In genomic region chr10:94333328-94333727, GRCm38 (mm10) we compare ENCODE assay signal across 25 mouse cellular contexts. TPM values are rescaled to one million over a fixed set of nuclear protein-coding genes. Genes with fewer than 3 reads are reported as not detected.
"Had no signal": no experiment of that assay in that cellular context is flagged by ENCODE, and none has a peak within 500 bp of the region (broad histone marks: within the 10 kb centered on the region; RNA-seq: fewer than 3 reads in every experiment).

No protein-coding gene starts in this region.

- H3K36me3 ChIP-seq: limb, embryonic 13.5 days; liver, embryonic 12.5 days; midbrain, embryonic 13.5 days; neural tube, embryonic 15.5 days; stomach, embryonic 15.5 days had no signal

- H3K4me3 ChIP-seq: layer of hippocampus, adult 2 months; limb, embryonic 13.5 days; liver, embryonic 12.5 days; midbrain, embryonic 13.5 days; myocyte; neural tube, embryonic 15.5 days; stomach, embryonic 15.5 days had no signal

- H3K9me3 ChIP-seq: limb, embryonic 13.5 days; midbrain, embryonic 13.5 days; neural tube, embryonic 15.5 days; stomach, embryonic 15.5 days had no signal

- H3K4me1 ChIP-seq: liver, embryonic 12.5 days; stomach, embryonic 15.5 days had no signal

- H3K27ac ChIP-seq: layer of hippocampus, adult 2 months; limb, embryonic 13.5 days; liver, embryonic 12.5 days; macrophage; midbrain, embryonic 13.5 days; neural tube, embryonic 15.5 days; stomach, embryonic 15.5 days had no signal

- H3K9ac ChIP-seq: limb, embryonic 13.5 days; liver, embryonic 12.5 days; lung, embryonic 14.5 days; midbrain, embryonic 13.5 days; neural tube, embryonic 15.5 days; stomach, embryonic 15.5 days had no signal

- ATAC-seq: liver, embryonic 12.5 days; midbrain, embryonic 13.5 days had no signal

- H3K27me3 ChIP-seq: limb, embryonic 13.5 days; liver, embryonic 12.5 days; midbrain, embryonic 13.5 days; neural tube, embryonic 15.5 days; stomach, embryonic 15.5 days had no signal

- DNase-seq: kidney, adult 18-20 months; kidney, postnatal 10 days; kidney, postnatal 4 days; left cerebral cortex, postnatal 4 days; lung, embryonic 14.5 days; lung, postnatal 14 days; retina, postnatal 1 day; right cerebral cortex, postnatal 4 days; spleen, adult 18-20 months had no signal

- H3K4me2 ChIP-seq: limb, embryonic 13.5 days; liver, embryonic 12.5 days; lung, embryonic 14.5 days; midbrain, embryonic 13.5 days; neural tube, embryonic 15.5 days; stomach, embryonic 15.5 days had no signal

RNA-seq across cellular contexts. Expression of gene Gm4792, which starts 34.8 kb away (rescaled TPM):
- total RNA-seq: layer of hippocampus, adult 2 months; layer of hippocampus, postnatal 10 days; left cerebral cortex, adult 18-20 months; left cerebral cortex, postnatal 10 days; left cerebral cortex, postnatal 4 days; midbrain, postnatal 0 days had no signal
- polyA plus RNA-seq: kidney, embryonic 14.5 days; limb, embryonic 13.5 days; liver, embryonic 12.5 days; liver, embryonic 16.5 days; lung, embryonic 14.5 days; macrophage; myocyte; stomach, embryonic 15.5 days; testis, adult 2 months; thymus, postnatal 0 days had no signal
